In the genomic region with DNA sequence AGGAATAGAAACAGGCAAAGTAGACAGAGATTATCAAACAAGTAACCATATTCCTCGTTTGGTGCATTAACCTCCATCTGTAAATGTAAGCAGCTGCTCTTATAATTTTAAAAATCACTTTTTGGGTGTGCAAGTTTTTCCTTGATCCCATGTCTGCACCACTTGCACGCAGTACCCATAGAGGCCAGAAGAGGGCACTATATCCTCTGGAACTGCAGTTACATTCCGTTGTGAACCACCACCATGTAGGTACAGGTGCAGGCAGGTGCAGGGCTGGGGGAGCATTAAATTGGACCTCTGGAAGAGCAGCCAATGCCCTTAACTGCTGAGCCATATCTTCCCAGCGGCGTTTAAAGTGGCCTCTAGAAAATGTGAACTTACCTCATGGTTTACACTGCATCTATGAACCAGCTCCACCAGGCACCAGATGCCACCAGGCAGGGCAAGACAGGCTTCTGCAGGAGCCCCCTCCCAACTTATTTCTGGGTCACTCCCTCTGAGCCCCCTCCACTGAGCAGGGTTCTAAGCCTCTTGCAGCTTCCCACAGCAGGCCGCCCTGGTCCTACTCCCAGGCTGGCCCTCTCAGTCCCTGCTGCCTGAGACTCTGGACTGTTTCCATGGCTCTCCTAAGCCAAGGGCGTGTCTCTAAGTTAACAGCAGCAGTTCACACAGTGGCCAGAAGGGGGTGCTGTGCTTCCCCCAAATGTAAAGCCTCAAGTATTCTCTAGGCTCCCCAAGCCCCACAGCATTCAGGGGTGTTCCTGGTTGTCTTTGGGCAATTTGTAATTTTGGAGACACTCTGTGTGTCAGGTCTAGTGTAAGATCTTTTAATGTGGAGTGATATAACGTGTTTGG, we compare ENCODE assay signal across 9 mouse cellular contexts. TPM values are rescaled to one million over a fixed set of nuclear protein-coding genes. Genes with fewer than 3 reads are reported as not detected.
DNase-seq lines count a peak whose midpoint lies in the region; ATAC-seq and TF ChIP-seq lines count a peak whose summit lies in the region.
"Had no signal": no experiment of that assay in that cellular context is flagged by ENCODE, and none has a peak within 500 bp of the region (broad histone marks: within the 10 kb centered on the region; RNA-seq: fewer than 3 reads in every experiment).

No protein-coding gene starts in this region.

- TF ChIP-seq POLR2A in bone marrow macrophage, adult 2 months (IDR thresholded peaks at IDR 0.05; ENCODE audit: borderline replicate concordance, low read depth, low read length): no peak
- no peak for TF ChIP-seq POLR2A in small intestine, adult 2 months (IDR thresholded peaks at IDR 0.05; ENCODE audit: low read depth, low read length)

- TF ChIP-seq CTCF in left cerebral cortex, adult 2 months (IDR thresholded peaks at IDR 0.05): peak; percentile 65
- peak; percentile 76 for TF ChIP-seq CTCF in G1E (IDR thresholded peaks at IDR 0.05; ENCODE audit: low read depth, low read length)
- TF ChIP-seq CTCF in bone marrow macrophage, adult 2 months (IDR thresholded peaks at IDR 0.05; ENCODE audit: low read depth, low read length): peak; percentile 83
- peak; percentile 61; the same call in 1 of the 2 replicates for TF ChIP-seq CTCF in small intestine, adult 2 months (IDR thresholded peaks at IDR 0.05; ENCODE audit: extremely low read depth, insufficient read length, insufficient replicate concordance, low read depth, low read length)

- H3K4me3 ChIP-seq in left cerebral cortex, adult 2 months: no peak overlapping the region
- H3K4me3 ChIP-seq in G1E (ENCODE audit: low read depth, low read length): no peak overlapping the region
- H3K4me3 ChIP-seq in bone marrow macrophage, adult 2 months (ENCODE audit: insufficient read depth, low read length): no peak overlapping the region
- H3K4me3 ChIP-seq in liver, embryonic 11.5 days (ENCODE audit: low read depth, low read length): no peak overlapping the region
- no peak overlapping the region for H3K4me3 ChIP-seq in small intestine, adult 2 months (ENCODE audit: low read depth, low read length)

- no peaks in the 10 kb centered on the region for H3K36me3 ChIP-seq in G1E (replicated peaks)
- H3K36me3 ChIP-seq in liver, embryonic 11.5 days (ENCODE audit: control insufficient read depth, insufficient read depth, low read length): no peaks in the 10 kb centered on the region
- H3K36me3 ChIP-seq in small intestine, adult 2 months (ENCODE audit: control insufficient read depth, insufficient read depth, low read length): no peaks in the 10 kb centered on the region

- no peak overlapping the region for H3K9ac ChIP-seq in liver, embryonic 11.5 days (ENCODE audit: low read depth, low read length)

- H3K27me3 ChIP-seq in G1E (ENCODE audit: insufficient read depth, low read length): peaks cover 20% of the 10 kb centered on the region
- 0 out of 2 replicates have a peak, but pooled peaks cover 2% of the 10 kb centered on the region for H3K27me3 ChIP-seq in liver, embryonic 11.5 days (replicated peaks; ENCODE audit: control insufficient read depth, insufficient read depth, low read length)
- peaks cover 6% of the 10 kb centered on the region; the same call in 1 of the 2 replicates for H3K27me3 ChIP-seq in small intestine, adult 2 months (ENCODE audit: control insufficient read depth, insufficient read depth, low read length)

- DNase-seq in left cerebral cortex, adult 2 months (ENCODE audit: extremely low spot score in 1 of 2, low spot score in 2 of 2): peak; percentile 10 to 49
- no peak for DNase-seq in left cerebral cortex, adult 8-10 months (ENCODE audit: low spot score in 2 of 2)
- peak; percentile 34 for DNase-seq in G1E (ENCODE audit: low spot score)
- peak; percentile 35 for DNase-seq in liver, embryonic 11.5 days (ENCODE audit: low spot score)

- intact Hi-C loops in left cerebral cortex, adult 2 months (cut with DNase I): loop anchor here (10.0 kb wide), 1 partner anchor 338 kb away; no protein-coding TSS in a partner anchor

- 11% methylated on average over 8 of the region's 8 CpGs for WGBS in liver, embryonic 11.5 days
- WGBS in small intestine, adult 2 months: 17% methylated on average over 8 of the region's 8 CpGs

- no peaks in the 10 kb centered on the region; the same call in 1 of the 2 replicates for H3K4me1 ChIP-seq in G1E (ENCODE audit: insufficient read depth, low read depth, low read length)
- H3K4me1 ChIP-seq in bone marrow macrophage, adult 2 months (ENCODE audit: control insufficient read depth, insufficient read depth, low read length): no peaks in the 10 kb centered on the region
- H3K4me1 ChIP-seq in liver, embryonic 11.5 days (replicated peaks; ENCODE audit: control insufficient read depth, insufficient read depth, low read length): no peaks in the 10 kb centered on the region
- no peaks in the 10 kb centered on the region for H3K4me1 ChIP-seq in small intestine, adult 2 months (ENCODE audit: control insufficient read depth, insufficient read depth, insufficient read length, low read length)

- no peaks in the 10 kb centered on the region for H3K9me3 ChIP-seq in G1E (replicated peaks)
- H3K9me3 ChIP-seq in liver, embryonic 11.5 days (ENCODE audit: control insufficient read depth, low read length): no peaks in the 10 kb centered on the region

- no peak for ATAC-seq in G1E (ENCODE audit: extremely low read depth, insufficient number of reproducible peaks, low FRiP score, poor library complexity, severe bottlenecking)
- peak; percentile 78 for ATAC-seq in erythroblast, adult 5-6 weeks (replicated peaks; ENCODE audit: low FRiP score, poor library complexity, severe bottlenecking)
- ATAC-seq in liver, embryonic 11.5 days (replicated peaks; ENCODE audit: low FRiP score): no peak

- H3K4me2 ChIP-seq in liver, embryonic 11.5 days: no peak overlapping the region

- H3K27ac ChIP-seq in left cerebral cortex, adult 2 months: no peak overlapping the region
- H3K27ac ChIP-seq in bone marrow macrophage, adult 2 months (ENCODE audit: insufficient read depth, low read depth, low read length): no peak overlapping the region
- H3K27ac ChIP-seq in liver, embryonic 11.5 days (ENCODE audit: low read depth, low read length): no peak overlapping the region
- H3K27ac ChIP-seq in small intestine, adult 2 months (ENCODE audit: insufficient read depth, low read depth, low read length): no peak overlapping the region

RNA-seq across cellular contexts. Expression of a gene that starts 10.2 kb away (rescaled TPM):
- total RNA-seq in left cerebral cortex, adult 2 months (2021): not detected
- total RNA-seq in left cerebral cortex, adult 8-10 months (2022): not detected
- total RNA-seq in G1E (2014; fragmentation: Nextera tagmentation): not detected in 2 replicates
- not detected in 2 replicates for total RNA-seq in G1E (2017)
- not detected in 2 replicates for polyA plus RNA-seq in G1E (2012)
- polyA plus RNA-seq in bone marrow macrophage, adult 2 months (2012; ENCODE audit: insufficient read depth, insufficient read length, missing spikeins): not detected in 2 replicates
- not detected in 2 replicates for total RNA-seq in erythroblast, adult 5-6 weeks (2015; ENCODE audit: low replicate concordance)
- total RNA-seq in erythroblast, adult 5-6 weeks (2017; ENCODE audit: low replicate concordance): not detected in 2 replicates
- not detected in 2 replicates for polyA plus RNA-seq in liver, embryonic 11.5 days (2014; fragmentation: Nextera tagmentation; extraction: Ambion mirVana)
- polyA plus RNA-seq in small intestine, adult 2 months (2012; rRNA removed): 0.19 TPM in 1 of 2 replicates, not detected in the other
- total RNA-seq: neutrophil, adult 5-6 weeks had no signal

RNA-seq across cellular contexts. Expression of a gene that starts 24.3 kb away (rescaled TPM):
- not detected for total RNA-seq in left cerebral cortex, adult 2 months (2021)
- total RNA-seq in left cerebral cortex, adult 8-10 months (2022): not detected
- total RNA-seq in G1E (2014; fragmentation: Nextera tagmentation) (not detected in 2 replicates), G1E (2017) (not detected in 2 replicates)
- polyA plus RNA-seq in G1E (2012): not detected in 2 replicates
- not detected in 2 replicates for polyA plus RNA-seq in bone marrow macrophage, adult 2 months (2012; ENCODE audit: insufficient read depth, insufficient read length, missing spikeins)
- total RNA-seq in erythroblast, adult 5-6 weeks (2015; ENCODE audit: low replicate concordance): not detected in 2 replicates
- not detected in 2 replicates for total RNA-seq in erythroblast, adult 5-6 weeks (2017; ENCODE audit: low replicate concordance)
- not detected in 2 replicates for polyA plus RNA-seq in liver, embryonic 11.5 days (2014; fragmentation: Nextera tagmentation; extraction: Ambion mirVana)
- not detected in 2 replicates for polyA plus RNA-seq in small intestine, adult 2 months (2012; rRNA removed)
- total RNA-seq: neutrophil, adult 5-6 weeks had no signal
- polyA plus RNA-seq: large intestine, adult 2 months had no signal

RNA-seq across cellular contexts. Expression of a gene that starts 24.6 kb away (rescaled TPM):
- total RNA-seq in left cerebral cortex, adult 2 months (2021): 1 to 10 TPM in 1 of 2 experiments, under 1 TPM in 1; 0.82 to 1.0 TPM
- 1 to 10 TPM in 3 of 4 experiments, under 1 TPM in 1; 0.46 to 1.9 (median 1.5) TPM for total RNA-seq in left cerebral cortex, adult 8-10 months (2022)
- total RNA-seq in G1E (2014; fragmentation: Nextera tagmentation) (9.5 and 10.3 TPM in 2 replicates), G1E (2017) (4.3 and 6.4 TPM in 2 replicates)
- polyA plus RNA-seq in G1E (2012): 0.25 and 0.29 TPM in 2 replicates
- 9.6 and 13.3 TPM in 2 replicates for polyA plus RNA-seq in bone marrow macrophage, adult 2 months (2012; ENCODE audit: insufficient read depth, insufficient read length, missing spikeins)
- 1.7 and 9.8 TPM in 2 replicates for total RNA-seq in erythroblast, adult 5-6 weeks (2015; ENCODE audit: low replicate concordance)
- total RNA-seq in erythroblast, adult 5-6 weeks (2017; ENCODE audit: low replicate concordance): 2.3 and 3.3 TPM in 2 replicates
- 0.19 TPM in 1 of 2 replicates, not detected in the other for polyA plus RNA-seq in liver, embryonic 11.5 days (2014; fragmentation: Nextera tagmentation; extraction: Ambion mirVana)
- 1.2 and 1.4 TPM in 2 replicates for polyA plus RNA-seq in small intestine, adult 2 months (2012; rRNA removed)

RNA-seq across cellular contexts. Expression of a gene that starts 41.6 kb away (rescaled TPM):
- total RNA-seq in left cerebral cortex, adult 2 months (2021): not detected
- total RNA-seq in left cerebral cortex, adult 8-10 months (2022): not detected
- total RNA-seq in G1E (2014; fragmentation: Nextera tagmentation) (not detected in 2 replicates), G1E (2017) (0.12 TPM in 1 of 2 replicates, not detected in the other)
- polyA plus RNA-seq in G1E (2012): not detected in 2 replicates
- not detected in 2 replicates for polyA plus RNA-seq in bone marrow macrophage, adult 2 months (2012; ENCODE audit: insufficient read depth, insufficient read length, missing spikeins)
- total RNA-seq in erythroblast, adult 5-6 weeks (2015; ENCODE audit: low replicate concordance): 4.2 TPM in 1 of 2 replicates, not detected in the other
- total RNA-seq in erythroblast, adult 5-6 weeks (2017; ENCODE audit: low replicate concordance): 1.4 and 3.9 TPM in 2 replicates
- not detected in 2 replicates for polyA plus RNA-seq in liver, embryonic 11.5 days (2014; fragmentation: Nextera tagmentation; extraction: Ambion mirVana)
- polyA plus RNA-seq in small intestine, adult 2 months (2012; rRNA removed): 0.09 and 3.6 TPM in 2 replicates

RNA-seq across cellular contexts. Expression of a gene that starts 50.5 kb away (rescaled TPM):
- total RNA-seq in left cerebral cortex, adult 2 months (2021): not detected
- 1 to 10 TPM in 1 of 4 experiments, under 1 TPM in 1, not detected in 2; 0.27 to 1.4 TPM for total RNA-seq in left cerebral cortex, adult 8-10 months (2022)
- total RNA-seq in G1E (2014; fragmentation: Nextera tagmentation): not detected in 2 replicates
- 0.23 TPM in 1 of 2 replicates, not detected in the other for total RNA-seq in G1E (2017)
- not detected in 2 replicates for polyA plus RNA-seq in G1E (2012)
- 105 and 117 TPM in 2 replicates for polyA plus RNA-seq in bone marrow macrophage, adult 2 months (2012; ENCODE audit: insufficient read depth, insufficient read length, missing spikeins)
- 1.0 TPM in 1 of 2 replicates, not detected in the other for total RNA-seq in erythroblast, adult 5-6 weeks (2015; ENCODE audit: low replicate concordance)
- 0.94 TPM in 1 of 2 replicates, not detected in the other for total RNA-seq in erythroblast, adult 5-6 weeks (2017; ENCODE audit: low replicate concordance)
- 0.23 and 0.39 TPM in 2 replicates for polyA plus RNA-seq in liver, embryonic 11.5 days (2014; fragmentation: Nextera tagmentation; extraction: Ambion mirVana)
- 6.7 and 30.1 TPM in 2 replicates for polyA plus RNA-seq in small intestine, adult 2 months (2012; rRNA removed)

Comparison
In these comparisons a context has a peak if more than half of its experiments do, and no peak if none do; other contexts are left out.
1. DNase-seq: peak in left cerebral cortex, adult 2 months (2 of 2), G1E (single experiment) and liver, embryonic 11.5 days (single experiment); none in left cerebral cortex, adult 8-10 months (0 of 2).
2. Peak in every context shown above with its lines, with median percentiles within 50 percentile points of each other: CTCF ChIP-seq.